Mouse (Mus musculus) A20 (cell line): ENCODE measurements at regions not wholly inside any gene's neighbourhood (a gene's known extent, or its start where the extent isn't known, plus 50 kb on each side); places are given as distances from the start of the nearest gene placed in this dataset.

Experiments used
- DNase-seq: peaks from one replicate; pipeline ENCODE4 v3.0.0-alpha.2; 2011; ENCODE audit warnings: low read depth, low spot score

DNA sequence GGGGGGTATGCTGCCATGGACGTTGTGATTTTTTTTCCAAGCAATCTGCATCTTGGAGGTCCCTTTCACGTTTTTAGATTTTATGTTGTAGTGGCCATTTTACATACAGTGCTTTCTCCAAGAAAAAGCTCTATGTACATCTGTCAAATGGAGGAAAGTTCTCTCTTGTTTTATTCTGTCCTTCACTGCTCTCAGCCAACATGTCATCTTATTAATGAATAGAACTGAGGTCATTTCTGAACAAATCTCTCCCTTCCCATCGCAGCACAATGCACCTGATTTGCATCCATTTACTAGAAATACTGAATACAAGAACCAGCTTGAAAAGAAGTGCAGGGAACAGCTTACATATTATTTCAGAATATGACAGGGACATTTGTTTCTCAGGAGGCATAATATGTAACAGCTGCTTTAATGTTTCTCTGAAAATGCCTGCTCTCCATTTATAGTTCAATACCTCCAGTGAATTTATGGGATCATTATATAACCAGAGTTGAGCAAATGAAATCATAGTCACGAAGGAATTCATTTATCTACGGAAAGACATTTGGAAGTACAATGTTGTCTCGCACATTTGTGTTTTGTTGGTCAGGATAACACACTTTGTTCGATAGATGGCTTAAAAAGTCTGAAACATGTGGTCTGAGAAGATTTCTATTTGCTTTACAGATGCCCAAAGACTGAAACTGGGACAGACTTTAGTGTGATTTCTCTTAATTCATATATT, 224.3 kb downstream of the Usp25 start:
- DNase-seq, result no peak

GRCm38 (mm10) chr16:77237272-77237603, 223.7 kb downstream of the Usp25 start:
- DNase-seq, result no peak

DNA sequence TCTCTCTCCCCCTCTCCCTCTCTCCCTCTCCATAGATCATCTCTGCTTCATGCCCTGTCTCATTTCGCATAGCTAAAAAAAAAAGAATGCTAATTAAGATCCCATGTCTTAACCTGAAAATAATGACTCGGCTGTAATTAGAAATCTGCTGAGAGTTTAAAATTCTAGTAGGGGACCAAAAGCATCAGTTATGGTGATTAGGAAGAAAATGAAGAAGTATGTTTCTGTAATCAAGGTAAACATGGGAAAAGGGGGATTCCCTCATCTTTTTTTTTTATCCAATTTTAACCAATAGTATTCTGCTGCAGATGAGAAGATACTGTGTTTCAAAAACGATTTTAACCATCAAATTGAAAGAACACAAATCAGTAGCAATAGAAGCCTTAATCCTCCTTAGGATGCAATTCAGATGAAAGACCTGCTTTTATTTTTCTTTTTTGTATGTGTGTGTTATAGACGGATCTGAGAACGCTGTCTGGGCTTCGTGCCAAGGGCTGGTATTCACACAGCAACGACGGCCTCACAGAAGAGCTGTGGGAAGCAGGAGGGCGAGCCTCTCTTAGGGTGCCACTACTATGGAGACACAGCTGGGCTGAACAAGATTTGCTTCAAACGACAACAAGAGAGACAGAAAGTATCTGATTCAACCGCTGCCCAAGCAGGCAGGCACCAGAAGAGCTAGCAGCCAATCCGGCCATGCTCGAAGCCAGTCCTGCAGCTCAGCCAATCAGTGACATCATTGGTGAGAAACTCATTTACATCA, 223.2 kb downstream of the Usp25 start:
- DNase-seq, result no peak

DNA sequence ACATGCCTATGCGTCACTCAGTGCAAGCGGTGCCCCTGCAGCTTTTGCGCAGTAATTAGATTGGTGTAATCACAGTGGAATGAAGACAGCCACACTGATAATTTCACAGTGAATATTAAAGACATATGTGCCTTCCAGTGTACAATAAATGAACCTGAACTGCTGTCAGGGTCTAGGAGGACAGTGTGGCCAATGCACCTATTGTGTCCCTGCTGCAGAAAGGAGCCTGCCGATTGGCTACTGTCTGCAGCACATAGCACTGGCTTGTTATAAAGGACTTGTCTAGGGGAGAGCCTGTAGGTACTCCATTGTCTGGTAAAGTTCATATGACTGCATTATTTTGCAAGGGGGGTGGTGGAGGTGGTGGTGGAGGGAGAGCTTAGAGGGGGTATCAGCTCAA, 222.5 kb downstream of the Usp25 start:
- no peak for DNase-seq

- DNase-seq, result no peak
Measured at GRCm38 (mm10) chr16:77235449-77235848, 221.9 kb downstream of the Usp25 start.
